Mouse (Mus musculus): ENCODE results near the gene Gbx1. TPM values are rescaled to one million over a fixed set of nuclear protein-coding genes. Genes with fewer than 3 reads are reported as not detected.

The Gbx1 gene
- total and polyA plus RNA-seq, 2 experiments from 2014 or later: 4.1 to 6.5 TPM

DNA sequence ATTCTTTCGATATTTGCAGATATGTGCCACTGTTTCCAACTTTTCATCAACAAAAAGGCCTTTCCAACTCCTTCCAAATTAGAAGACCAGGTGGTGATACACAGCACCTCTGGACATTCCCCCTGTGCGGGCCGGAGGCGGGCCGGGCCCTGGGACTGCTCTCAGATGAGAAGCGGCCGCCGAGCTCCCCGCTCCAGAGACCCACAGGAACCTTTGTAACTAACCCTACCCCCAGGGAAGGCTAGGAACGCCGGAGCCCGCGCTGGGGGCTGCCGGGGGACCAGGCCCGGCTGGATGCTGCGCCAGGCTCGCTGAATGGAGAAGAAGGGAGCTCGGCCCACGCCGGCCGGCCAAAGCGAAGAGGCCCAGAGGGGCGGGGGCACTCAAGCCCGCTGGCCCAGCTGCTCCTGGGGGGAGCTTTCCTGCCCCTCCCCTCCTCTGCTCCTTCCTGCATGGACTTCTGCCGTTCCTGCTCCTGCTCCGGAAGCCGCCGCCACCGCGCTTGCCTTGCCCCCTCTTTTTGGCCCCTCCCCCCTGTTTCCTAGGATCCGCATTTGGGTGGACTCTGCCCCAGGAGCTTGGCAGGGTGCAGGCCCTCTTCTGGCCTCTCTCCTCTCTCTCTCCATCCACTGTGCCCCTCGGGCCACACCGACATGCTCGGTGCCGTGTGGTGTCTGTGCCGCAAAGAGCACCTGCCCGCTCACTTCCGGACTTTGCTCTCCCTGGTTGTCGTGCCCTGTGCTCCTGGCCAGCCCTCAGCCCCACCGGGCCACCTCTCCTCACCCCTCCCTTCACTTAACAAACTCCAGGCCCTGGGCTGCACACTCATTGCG is 44.5 kb downstream of the Gbx1 start:
- TF ChIP-seq CTCF (IDR thresholded peaks at IDR 0.05; ENCODE audit: low read depth): no peak
- Histone ChIP-seq H3K27ac (no peak overlapping the region), H3K36me3 (ENCODE audit: insufficient read depth, low read length) (peaks cover 45% of the 10 kb centered on the region), H3K4me1 (ENCODE audit: insufficient read depth, low read length) (peaks cover 20% of the 10 kb centered on the region), H3K9ac (replicated peaks; ENCODE audit: low read length) (no peak overlapping the region), H3K4me3 (ENCODE audit: low read length) (no peak overlapping the region), H3K4me2 (ENCODE audit: low read depth, low read length) (no peak overlapping the region), H3K27me3 (ENCODE audit: insufficient read depth, low read length) (no peaks in the 10 kb centered on the region), H3K9me3 (ENCODE audit: low read length) (no peaks in the 10 kb centered on the region)
- 0 out of 2 replicates have a peak, but pooled peaks have one; percentile 5 for ATAC-seq
- 48% methylated on average over 41 of the region's 41 CpGs for WGBS
- DNase-seq (ENCODE audit: low spot score): no peak

- DNase-seq (ENCODE audit: low spot score) (peak; percentile 79), ATAC-seq (peak; percentile 52)
- H3K9ac ChIP-seq (replicated peaks; ENCODE audit: low read length): no peak overlapping the region
- H3K4me2 ChIP-seq (ENCODE audit: low read depth, low read length): no peak overlapping the region
- no peak overlapping the region for H3K27ac ChIP-seq
- 0% methylated on average over 4 of the region's 4 CpGs for WGBS
- peaks cover 18% of the 10 kb centered on the region for H3K4me1 ChIP-seq (ENCODE audit: insufficient read depth, low read length)
- H3K27me3 ChIP-seq (ENCODE audit: insufficient read depth, low read length): no peaks in the 10 kb centered on the region
- H3K9me3 ChIP-seq (ENCODE audit: low read length): no peaks in the 10 kb centered on the region
- H3K4me3 ChIP-seq (ENCODE audit: low read length): no peak overlapping the region
- H3K36me3 ChIP-seq (ENCODE audit: insufficient read depth, low read length): peaks cover 45% of the 10 kb centered on the region
- peak; percentile 78 for TF ChIP-seq CTCF (IDR thresholded peaks at IDR 0.05; ENCODE audit: low read depth)
These were observed 45.4 kb downstream of the Gbx1 start for GRCm38 (mm10) chr5:24481647-24482046.

DNA sequence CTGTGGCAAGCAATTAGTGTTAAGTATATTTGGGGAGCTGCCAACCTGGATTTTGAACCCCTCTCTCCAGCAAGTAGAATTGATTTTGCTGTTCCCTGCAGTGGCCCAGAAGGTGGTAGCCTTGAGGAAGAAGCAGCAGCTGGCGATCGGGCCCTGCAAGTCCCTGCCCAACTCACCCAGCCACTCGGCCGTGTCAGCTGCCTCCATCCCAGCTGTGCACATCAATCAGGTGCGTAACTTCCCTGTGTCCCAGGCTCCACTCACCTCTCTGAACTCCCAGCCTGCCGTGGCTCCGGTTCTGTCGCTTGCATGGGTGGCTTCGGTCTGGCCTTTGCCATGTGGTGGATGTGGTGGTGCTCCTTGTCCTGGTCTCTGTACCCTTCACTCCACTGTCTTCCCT is 49.1 kb downstream of the Gbx1 start:
- H3K4me3 ChIP-seq (ENCODE audit: low read length): no peak overlapping the region
- H3K27ac ChIP-seq: no peak overlapping the region
- TF ChIP-seq CTCF (IDR thresholded peaks at IDR 0.05; ENCODE audit: low read depth): no peak
- H3K4me1 ChIP-seq (ENCODE audit: insufficient read depth, low read length): peaks cover 9% of the 10 kb centered on the region
- H3K27me3 ChIP-seq (ENCODE audit: insufficient read depth, low read length): no peaks in the 10 kb centered on the region
- H3K36me3 ChIP-seq (ENCODE audit: insufficient read depth, low read length): peaks cover 48% of the 10 kb centered on the region
- no peak for ATAC-seq
- no peak for DNase-seq (ENCODE audit: low spot score)
- WGBS: 79% methylated on average over 9 of the region's 9 CpGs
- no peak overlapping the region for H3K4me2 ChIP-seq (ENCODE audit: low read depth, low read length)
- no peak overlapping the region for H3K9ac ChIP-seq (replicated peaks; ENCODE audit: low read length)
- H3K9me3 ChIP-seq (ENCODE audit: low read length): no peaks in the 10 kb centered on the region

DNA sequence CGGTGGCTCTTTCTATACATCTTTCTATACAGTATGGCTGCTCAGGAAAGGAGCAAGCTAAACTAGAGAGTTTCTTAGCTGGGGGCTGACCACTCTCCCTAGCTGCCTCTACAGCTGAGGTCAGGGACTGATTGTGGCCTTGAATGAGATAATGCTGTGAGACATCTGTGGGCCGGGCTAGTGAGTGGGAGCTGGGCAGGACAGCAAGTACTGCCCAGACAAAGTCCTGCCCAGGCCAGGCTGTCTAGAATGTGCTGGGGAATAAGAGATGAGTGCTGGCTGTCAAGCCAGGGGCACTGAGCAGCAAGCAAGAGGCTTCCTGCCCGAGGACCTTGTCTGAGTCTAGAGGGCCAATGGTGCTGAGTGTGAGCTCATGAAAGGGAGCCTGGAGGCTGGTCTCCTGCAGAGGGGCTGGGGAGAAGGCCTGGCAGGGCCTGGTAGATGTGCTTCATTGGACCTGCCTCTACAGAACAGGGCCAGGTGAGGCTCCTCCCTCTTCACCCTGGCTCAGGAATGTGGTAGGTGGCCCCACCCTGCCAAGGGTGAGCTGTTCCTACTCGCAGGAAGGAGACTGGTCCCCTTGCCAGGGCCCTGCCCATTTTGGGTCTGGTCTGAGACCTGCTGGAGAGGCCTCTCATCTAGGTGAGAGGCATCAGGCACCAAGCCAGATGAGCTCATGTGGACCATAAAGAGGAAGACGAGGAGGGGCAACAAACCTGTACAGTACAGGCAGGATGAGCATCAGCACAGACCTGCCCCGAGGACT is 51.3 kb downstream of the Gbx1 start:
- H3K27ac ChIP-seq: no peak overlapping the region
- peaks cover 9% of the 10 kb centered on the region for H3K4me1 ChIP-seq (ENCODE audit: insufficient read depth, low read length)
- no peak overlapping the region for H3K9ac ChIP-seq (replicated peaks; ENCODE audit: low read length)
- DNase-seq (ENCODE audit: low spot score) (no peak), ATAC-seq (no peak; the same call in 1 of the 2 replicates)
- no peak overlapping the region for H3K4me3 ChIP-seq (ENCODE audit: low read length)
- H3K36me3 ChIP-seq (ENCODE audit: insufficient read depth, low read length): peaks cover 33% of the 10 kb centered on the region
- no peak overlapping the region for H3K4me2 ChIP-seq (ENCODE audit: low read depth, low read length)
- no peak for TF ChIP-seq CTCF (IDR thresholded peaks at IDR 0.05; ENCODE audit: low read depth)
- H3K27me3 ChIP-seq (ENCODE audit: insufficient read depth, low read length): no peaks in the 10 kb centered on the region
- no peaks in the 10 kb centered on the region for H3K9me3 ChIP-seq (ENCODE audit: low read length)
- 69% methylated on average over 6 of the region's 6 CpGs for WGBS

- peaks cover 25% of the 10 kb centered on the region for H3K36me3 ChIP-seq (ENCODE audit: insufficient read depth, low read length)
- peaks cover 15% of the 10 kb centered on the region for H3K4me1 ChIP-seq (ENCODE audit: insufficient read depth, low read length)
- WGBS: 7% methylated on average over 67 of the region's 67 CpGs
- peak overlapping the region; percentile 57 for H3K4me2 ChIP-seq (ENCODE audit: low read depth, low read length)
- no peak for TF ChIP-seq CTCF (IDR thresholded peaks at IDR 0.05; ENCODE audit: low read depth)
- no peaks in the 10 kb centered on the region for H3K27me3 ChIP-seq (ENCODE audit: insufficient read depth, low read length)
- peak; percentile 28; the same call in 1 of the 2 replicates for ATAC-seq
- H3K27ac ChIP-seq: no peak overlapping the region
- peak; percentile 58 for DNase-seq (ENCODE audit: low spot score)
- H3K4me3 ChIP-seq (ENCODE audit: low read length): peak overlapping the region; percentile 28
- no peaks in the 10 kb centered on the region for H3K9me3 ChIP-seq (ENCODE audit: low read length)
- peak overlapping the region; percentile 28; the same call in 1 of the 2 replicates for H3K9ac ChIP-seq (replicated peaks; ENCODE audit: low read length)
These were observed 52.2 kb downstream of the Gbx1 start for GRCm38 (mm10) chr5:24474723-24475261.

GRCm38 (mm10) chr5:24474025-24474722 is 52.8 kb downstream of the Gbx1 start:
- Histone ChIP-seq H3K27me3 (ENCODE audit: insufficient read depth, low read length) (no peaks in the 10 kb centered on the region), H3K27ac (no peak overlapping the region), H3K36me3 (ENCODE audit: insufficient read depth, low read length) (peaks cover 20% of the 10 kb centered on the region), H3K4me3 (ENCODE audit: low read length) (peak overlapping the region; percentile 28), H3K4me1 (ENCODE audit: insufficient read depth, low read length) (peaks cover 15% of the 10 kb centered on the region), H3K9me3 (ENCODE audit: low read length) (no peaks in the 10 kb centered on the region), H3K4me2 (ENCODE audit: low read depth, low read length) (peak overlapping the region; percentile 57), H3K9ac (replicated peaks; ENCODE audit: low read length) (peak overlapping the region; percentile 28; the same call in 1 of the 2 replicates)
- DNase-seq (ENCODE audit: low spot score) (no peak), ATAC-seq (no peak)
- WGBS: 16% methylated on average over 75 of the region's 77 CpGs
- no peak for TF ChIP-seq CTCF (IDR thresholded peaks at IDR 0.05; ENCODE audit: low read depth)
